Mouse (Mus musculus) cortical plate, adult 2 months (tissue): ENCODE results near the gene Kcnj10.

Experiments used
- CTCF ChIP-seq: fragments of 200-500 bp; IDR thresholded peaks from 2 replicates; pipeline ENCODE4 v1.5.1; 2011; ENCODE audit warnings: mild to moderate bottlenecking, control low read depth, low read length; ENCODE audit not compliant: insufficient read depth; ENCODE audit errors: extremely low read depth
- POLR2A ChIP-seq: fragments of 200-500 bp; IDR thresholded peaks from 2 replicates; pipeline ENCODE4 v1.6.1; 2011; ENCODE audit warnings: mild to moderate bottlenecking, low read length, control low read depth; ENCODE audit not compliant: insufficient read depth; ENCODE audit errors: extremely low read depth

DNA sequence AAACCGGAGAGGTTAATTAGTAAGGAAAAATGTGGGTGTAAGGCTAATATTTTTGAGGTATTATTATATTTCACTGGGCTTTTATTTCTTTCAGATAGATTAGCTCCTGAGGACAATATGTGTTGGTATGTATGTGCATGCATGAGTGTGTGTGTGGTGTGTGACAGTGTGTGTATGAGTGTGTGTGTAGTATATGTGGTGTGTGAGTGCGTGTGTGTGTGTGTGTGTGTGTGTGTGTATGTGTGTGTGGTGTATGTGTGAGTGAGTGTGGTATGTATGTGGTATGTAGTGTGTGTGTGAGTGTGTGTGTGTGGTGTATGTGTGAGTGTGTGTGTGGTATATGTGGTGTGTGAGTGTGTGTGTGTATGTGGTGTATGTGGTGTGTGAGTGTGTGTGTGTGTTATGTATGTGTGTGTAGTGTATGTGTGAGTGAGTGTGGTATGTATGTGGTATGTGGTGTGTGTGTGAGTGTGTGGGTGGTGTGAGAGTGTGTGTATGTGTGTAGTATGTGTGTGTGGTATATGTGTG is 51.7 kb downstream of the Kcnj10 start:
- TF ChIP-seq CTCF, result no peak
- no peak for TF ChIP-seq POLR2A
